ENCODE assay signal across 10 mouse cellular contexts in the genomic region with DNA sequence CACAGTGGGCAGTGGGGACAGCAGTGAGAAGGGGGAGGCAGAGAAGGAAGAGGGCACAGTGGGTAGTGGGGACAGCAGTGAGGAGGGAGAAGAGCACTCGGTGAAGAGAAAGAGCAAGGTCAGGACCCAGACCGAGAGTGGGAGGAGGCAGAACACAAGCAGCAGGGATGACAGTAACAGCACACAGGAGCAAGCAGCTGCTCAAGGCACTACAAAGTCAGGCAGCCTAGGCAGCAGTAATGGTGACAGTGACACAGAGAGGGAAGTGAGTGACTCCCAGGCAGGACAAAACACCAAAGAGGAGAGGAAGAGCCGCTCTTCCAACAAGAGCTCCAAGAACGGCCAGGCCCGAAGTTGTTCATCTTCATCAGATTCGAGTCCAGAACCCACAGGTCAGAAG. TPM values are rescaled to one million over a fixed set of nuclear protein-coding genes. Genes with fewer than 3 reads are reported as not detected.
DNase-seq lines count a peak whose midpoint lies in the region; ATAC-seq and TF ChIP-seq lines count a peak whose summit lies in the region.
"Had no signal": no experiment of that assay in that cellular context is flagged by ENCODE, and none has a peak within 500 bp of the region (broad histone marks: within the 10 kb centered on the region; RNA-seq: fewer than 3 reads in every experiment).

No protein-coding gene starts in this region.

- H3K9ac ChIP-seq in heart, embryonic 15.5 days = peak overlapping the region; percentile 64; the same call in 1 of the 2 replicates
- peak overlapping the region; percentile 75 for H3K9ac ChIP-seq in embryonic facial prominence, embryonic 11.5 days (replicated peaks; ENCODE audit: low read length)
- H3K9ac ChIP-seq in intestine, embryonic 15.5 days = peak overlapping the region; percentile 70; the same call in 1 of the 2 replicates
- H3K9ac ChIP-seq in midbrain, postnatal 0 days (replicated peaks; ENCODE audit: low read length, poor library complexity, severe bottlenecking) = peak overlapping the region; percentile 60; the same call in 1 of the 2 replicates

- TF ChIP-seq CTCF in midbrain, postnatal 0 days (IDR thresholded peaks at IDR 0.05) = no peak
- TF ChIP-seq CTCF in gastrocnemius, adult 2 months (IDR thresholded peaks at IDR 0.05) = no peak

- intact Hi-C loops in left cerebral cortex, postnatal 14 days (cut with DNase I) = no loop called here
- intact Hi-C loops in gastrocnemius, adult 2 months (cut with DNase I) = loop anchor here (2.0 to 5.0 kb wide), 2 partner anchors 19 to 41 kb away; no protein-coding TSS in a partner anchor

- H3K36me3 ChIP-seq in heart, embryonic 15.5 days = peaks cover 51% of the 10 kb centered on the region
- H3K36me3 ChIP-seq in embryonic facial prominence, embryonic 11.5 days (replicated peaks; ENCODE audit: control insufficient read depth, insufficient read depth, low read depth, low read length) = peaks cover 13% of the 10 kb centered on the region
- peaks cover 26% of the 10 kb centered on the region for H3K36me3 ChIP-seq in intestine, embryonic 15.5 days
- H3K36me3 ChIP-seq in midbrain, postnatal 0 days (ENCODE audit: insufficient read depth, low read length) = peaks cover 48% of the 10 kb centered on the region

- no peaks in the 10 kb centered on the region for H3K9me3 ChIP-seq in heart, embryonic 15.5 days (replicated peaks)
- no peaks in the 10 kb centered on the region for H3K9me3 ChIP-seq in embryonic facial prominence, embryonic 11.5 days (replicated peaks; ENCODE audit: control insufficient read depth, low read length)
- no peaks in the 10 kb centered on the region for H3K9me3 ChIP-seq in intestine, embryonic 15.5 days
- H3K9me3 ChIP-seq in midbrain, postnatal 0 days (ENCODE audit: low read length) = no peaks in the 10 kb centered on the region

- H3K4me1 ChIP-seq in heart, embryonic 15.5 days (replicated peaks) = peaks cover 30% of the 10 kb centered on the region
- H3K4me1 ChIP-seq in embryonic facial prominence, embryonic 11.5 days (ENCODE audit: control insufficient read depth, insufficient read depth, low read length) = peaks cover 6% of the 10 kb centered on the region
- H3K4me1 ChIP-seq in intestine, embryonic 15.5 days (replicated peaks) = peaks cover 30% of the 10 kb centered on the region
- peaks cover 10% of the 10 kb centered on the region; the same call in 1 of the 2 replicates for H3K4me1 ChIP-seq in midbrain, postnatal 0 days (ENCODE audit: insufficient read depth, low read length)

- H3K4me2 ChIP-seq in heart, embryonic 15.5 days = peak overlapping the region; percentile 76
- H3K4me2 ChIP-seq in embryonic facial prominence, embryonic 11.5 days (ENCODE audit: low read depth, low read length) = peak overlapping the region; percentile 75
- peak overlapping the region; percentile 86 for H3K4me2 ChIP-seq in intestine, embryonic 15.5 days (replicated peaks)
- H3K4me2 ChIP-seq in midbrain, postnatal 0 days (ENCODE audit: low read depth, low read length, poor library complexity, severe bottlenecking) = peak overlapping the region; percentile 75

- H3K4me3 ChIP-seq in heart, embryonic 15.5 days = peak overlapping the region; percentile 67
- peak overlapping the region; percentile 46 for H3K4me3 ChIP-seq in embryonic facial prominence, embryonic 11.5 days (ENCODE audit: low read depth, low read length)
- peak overlapping the region; percentile 62 for H3K4me3 ChIP-seq in intestine, embryonic 15.5 days (replicated peaks)
- H3K4me3 ChIP-seq in midbrain, postnatal 0 days (ENCODE audit: low read depth, low read length) = no peak overlapping the region
- no peak overlapping the region for H3K4me3 ChIP-seq in gastrocnemius, adult 2 months
- H3K4me3 ChIP-seq: layer of hippocampus, adult 2 months had no signal

- ATAC-seq in heart, embryonic 15.5 days (replicated peaks; ENCODE audit: insufficient number of reproducible peaks, insufficient read depth, low FRiP score, low read depth) = no peak
- no peak for ATAC-seq in embryonic facial prominence, embryonic 11.5 days (replicated peaks; ENCODE audit: insufficient number of reproducible peaks, low FRiP score, low TSS enrichment, low read depth)
- ATAC-seq in intestine, embryonic 15.5 days = no peak
- no peak for ATAC-seq in midbrain, postnatal 0 days (ENCODE audit: low FRiP score)

- DNase-seq in heart, adult 11 months = no peak
- DNase-seq in embryonic facial prominence, embryonic 11.5 days (ENCODE audit: low spot score) = no peak
- no peak for DNase-seq in midbrain, postnatal 0 days (ENCODE audit: low spot score)
- DNase-seq in left cerebral cortex, postnatal 14 days (ENCODE audit: low spot score in 2 of 2) = no peak
- DNase-seq in urinary bladder, postnatal 25 days (ENCODE audit: low spot score) = no peak
- no peak for DNase-seq in gastrocnemius, adult 2 months

- WGBS in heart, embryonic 15.5 days = 69% methylated on average over 6 of the region's 6 CpGs
- whole genome bisulfite sequencing in embryonic facial prominence, embryonic 11.5 days = 72% methylated on average over 6 of the region's 6 CpGs
- 61% methylated on average over 6 of the region's 6 CpGs for WGBS in intestine, embryonic 15.5 days
- WGBS in midbrain, postnatal 0 days = 67% methylated on average over 6 of the region's 6 CpGs

- no peak overlapping the region for H3K27ac ChIP-seq in heart, embryonic 15.5 days
- no peak overlapping the region for H3K27ac ChIP-seq in embryonic facial prominence, embryonic 11.5 days (replicated peaks; ENCODE audit: low read depth, low read length)
- no peak overlapping the region for H3K27ac ChIP-seq in intestine, embryonic 15.5 days
- H3K27ac ChIP-seq in midbrain, postnatal 0 days (ENCODE audit: low read depth, low read length) = 0 out of 2 replicates have a peak overlapping the region, but pooled peaks have one; percentile 77
- no peak overlapping the region for H3K27ac ChIP-seq in gastrocnemius, adult 2 months

- no peaks in the 10 kb centered on the region for H3K27me3 ChIP-seq in heart, embryonic 15.5 days
- H3K27me3 ChIP-seq in embryonic facial prominence, embryonic 11.5 days (ENCODE audit: control insufficient read depth, insufficient read depth, low read length) = no peaks in the 10 kb centered on the region
- H3K27me3 ChIP-seq in intestine, embryonic 15.5 days (replicated peaks) = no peaks in the 10 kb centered on the region
- H3K27me3 ChIP-seq in midbrain, postnatal 0 days (ENCODE audit: insufficient read depth, low read length) = no peaks in the 10 kb centered on the region

RNA-seq across cellular contexts. Expression of gene Ino80e, which starts 1.6 kb away (rescaled TPM):
- polyA plus RNA-seq in heart, embryonic 15.5 days (2015; fragmentation: Nextera tagmentation; extraction: Ambion mirVana) = 50.4 and 56.9 TPM in 2 replicates
- polyA plus RNA-seq in embryonic facial prominence, embryonic 11.5 days (2014; fragmentation: Nextera tagmentation; extraction: Ambion mirVana) = 100 and 101 TPM in 2 replicates
- 59.1 and 65.9 TPM in 2 replicates for polyA plus RNA-seq in intestine, embryonic 15.5 days (2015; fragmentation: Nextera tagmentation; extraction: Ambion mirVana)
- total RNA-seq in midbrain, postnatal 0 days (2014; rRNA removed) = 55.0 and 60.3 TPM in 2 replicates
- 87.8 and 93.5 TPM in 2 replicates for polyA plus RNA-seq in midbrain, postnatal 0 days (2015; fragmentation: Nextera tagmentation; extraction: Ambion mirVana)
- total RNA-seq in left cerebral cortex, postnatal 14 days (2021) = 10 to 100 TPM; 51.8 to 52.2 TPM
- 10 to 100 TPM in 1 of 2 experiments, 1 to 10 TPM in 1; 8.7 to 12.9 TPM for total RNA-seq in gastrocnemius, adult 2 months (2021)

RNA-seq across cellular contexts. Expression of gene Hirip3, which starts 2.0 kb away (rescaled TPM):
- polyA plus RNA-seq in heart, embryonic 15.5 days (2015; fragmentation: Nextera tagmentation; extraction: Ambion mirVana) = 14.3 and 24.2 TPM in 2 replicates
- 18.8 and 23.4 TPM in 2 replicates for polyA plus RNA-seq in embryonic facial prominence, embryonic 11.5 days (2014; fragmentation: Nextera tagmentation; extraction: Ambion mirVana)
- polyA plus RNA-seq in intestine, embryonic 15.5 days (2015; fragmentation: Nextera tagmentation; extraction: Ambion mirVana) = 23.2 and 25.1 TPM in 2 replicates
- total RNA-seq in midbrain, postnatal 0 days (2014; rRNA removed) = 6.6 and 10.0 TPM in 2 replicates
- polyA plus RNA-seq in midbrain, postnatal 0 days (2015; fragmentation: Nextera tagmentation; extraction: Ambion mirVana) = 12.2 and 16.3 TPM in 2 replicates
- 10 to 100 TPM; 30.2 to 32.1 TPM for total RNA-seq in left cerebral cortex, postnatal 14 days (2021)
- total RNA-seq in gastrocnemius, adult 2 months (2021) = 1 to 10 TPM; 5.3 to 6.3 TPM

RNA-seq across cellular contexts. Expression of gene Doc2a, which starts 16.6 kb away (rescaled TPM):
- polyA plus RNA-seq in heart, embryonic 15.5 days (2015; fragmentation: Nextera tagmentation; extraction: Ambion mirVana) = 0.53 TPM in 1 of 2 replicates, not detected in the other
- polyA plus RNA-seq in embryonic facial prominence, embryonic 11.5 days (2014; fragmentation: Nextera tagmentation; extraction: Ambion mirVana) = 1.5 and 1.7 TPM in 2 replicates
- polyA plus RNA-seq in intestine, embryonic 15.5 days (2015; fragmentation: Nextera tagmentation; extraction: Ambion mirVana) = 0.75 and 1.0 TPM in 2 replicates
- total RNA-seq in midbrain, postnatal 0 days (2014; rRNA removed) = 53.8 and 64.1 TPM in 2 replicates
- 36.3 and 41.2 TPM in 2 replicates for polyA plus RNA-seq in midbrain, postnatal 0 days (2015; fragmentation: Nextera tagmentation; extraction: Ambion mirVana)
- total RNA-seq in left cerebral cortex, postnatal 14 days (2021) = 10 to 100 TPM; 54.8 to 62.4 TPM
- not detected for total RNA-seq in gastrocnemius, adult 2 months (2021)

RNA-seq across cellular contexts. Expression of gene Taok2, which starts 20.7 kb away (rescaled TPM):
- 29.0 and 36.4 TPM in 2 replicates for polyA plus RNA-seq in heart, embryonic 15.5 days (2015; fragmentation: Nextera tagmentation; extraction: Ambion mirVana)
- 21.6 and 23.6 TPM in 2 replicates for polyA plus RNA-seq in embryonic facial prominence, embryonic 11.5 days (2014; fragmentation: Nextera tagmentation; extraction: Ambion mirVana)
- 30.8 and 31.9 TPM in 2 replicates for polyA plus RNA-seq in intestine, embryonic 15.5 days (2015; fragmentation: Nextera tagmentation; extraction: Ambion mirVana)
- 143 and 160 TPM in 2 replicates for total RNA-seq in midbrain, postnatal 0 days (2014; rRNA removed)
- 45.3 and 47.3 TPM in 2 replicates for polyA plus RNA-seq in midbrain, postnatal 0 days (2015; fragmentation: Nextera tagmentation; extraction: Ambion mirVana)
- total RNA-seq in left cerebral cortex, postnatal 14 days (2021) = 100 to 1,000 TPM; 163 to 169 TPM
- 10 to 100 TPM; 22.3 to 23.5 TPM for total RNA-seq in gastrocnemius, adult 2 months (2021)

RNA-seq across cellular contexts. Expression of gene 4930451I11Rik, which starts 32.4 kb away (rescaled TPM):
- not detected in 2 replicates for polyA plus RNA-seq in heart, embryonic 15.5 days (2015; fragmentation: Nextera tagmentation; extraction: Ambion mirVana)
- not detected in 2 replicates for polyA plus RNA-seq in embryonic facial prominence, embryonic 11.5 days (2014; fragmentation: Nextera tagmentation; extraction: Ambion mirVana)
- polyA plus RNA-seq in intestine, embryonic 15.5 days (2015; fragmentation: Nextera tagmentation; extraction: Ambion mirVana) = not detected in 2 replicates
- total RNA-seq in midbrain, postnatal 0 days (2014; rRNA removed) = not detected in 2 replicates
- 1.1 TPM in 1 of 2 replicates, not detected in the other for polyA plus RNA-seq in midbrain, postnatal 0 days (2015; fragmentation: Nextera tagmentation; extraction: Ambion mirVana)
- total RNA-seq in left cerebral cortex, postnatal 14 days (2021) = not detected
- not detected for total RNA-seq in gastrocnemius, adult 2 months (2021)
- total RNA-seq: adrenal gland, postnatal 4 days; layer of hippocampus, adult 2 months had no signal

Comparison
In these comparisons a context has a peak if more than half of its experiments do, and no peak if none do; other contexts are left out.
1. H3K4me3 ChIP-seq: peak in heart, embryonic 15.5 days (single experiment), embryonic facial prominence, embryonic 11.5 days (single experiment) and intestine, embryonic 15.5 days (single experiment); none in midbrain, postnatal 0 days (single experiment) and gastrocnemius, adult 2 months (single experiment).
2. RNA of gene Doc2a, which starts 16.6 kb away (polyA plus RNA-seq): 36.3 to 41.2 TPM in midbrain, postnatal 0 days; 1.5 to 1.7 TPM in embryonic facial prominence, embryonic 11.5 days, 0.75 to 1.0 TPM in intestine, embryonic 15.5 days and 0.53 TPM in heart, embryonic 15.5 days; every median in the first group is over 10 times any median in the second.
3. Peak in every context shown above with its lines, with median percentiles within 50 percentile points of each other: H3K4me2 ChIP-seq and H3K9ac ChIP-seq.